Mouse (Mus musculus) kidney, adult 2 months (tissue): ENCODE results near the gene Cpm.

Experiments
- CTCF ChIP-seq: fragments of 200-500 bp; conservative IDR thresholded peaks from 2 replicates; pipeline ENCODE4 v1.5.1; 2011; ENCODE audit warnings: low read depth, mild to moderate bottlenecking, control low read depth, low read length, moderate library complexity, mixed read lengths; ENCODE audit not compliant: insufficient read depth, insufficient read length
- POLR2A ChIP-seq: fragments of 200-500 bp; IDR thresholded peaks from one replicate; pipeline ENCODE4 v1.6.1; 2011; ENCODE audit warnings: low read depth, low read length, control low read depth

DNA sequence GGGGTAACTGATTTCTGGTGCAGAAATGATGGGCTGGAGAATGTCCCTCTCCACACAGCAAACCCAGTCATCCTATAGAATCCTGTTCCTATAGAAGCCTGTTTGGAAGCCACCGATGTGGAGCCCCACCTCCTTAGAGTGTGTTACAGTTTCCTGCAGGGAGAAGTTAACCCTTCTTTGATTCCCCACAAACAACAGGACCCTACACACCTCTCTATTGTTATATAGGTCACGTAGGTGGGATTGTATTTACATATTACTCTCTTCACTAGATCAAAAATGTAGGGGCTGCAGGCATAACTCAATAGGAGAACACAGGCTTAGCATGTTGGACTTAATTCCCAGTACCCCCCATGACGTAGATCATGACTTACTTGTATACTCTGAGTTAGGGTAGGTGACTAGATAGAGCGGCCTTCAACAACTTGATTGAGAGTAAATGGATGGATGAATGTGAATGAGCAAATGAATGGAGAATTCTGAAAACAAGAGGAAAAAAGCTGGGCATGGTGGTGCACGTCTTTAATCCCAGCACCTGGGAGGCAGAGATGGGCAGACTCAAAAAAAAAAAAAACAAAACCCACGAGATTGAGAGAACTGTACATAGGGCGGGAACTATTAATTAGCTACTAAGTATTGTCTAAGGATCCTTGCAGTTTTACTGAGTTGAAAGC, 27.8 kb downstream of the Cpm start:
- TF ChIP-seq CTCF: no peak
- TF ChIP-seq POLR2A: no peak
